Mouse (Mus musculus) heart, adult 2 months (tissue): ENCODE data around the gene Dot1l. TPM values are rescaled to one million over a fixed set of nuclear protein-coding genes. Genes with fewer than 3 reads are reported as not detected.

Experiments used
- DNase-seq, 2 experiments: peaks; one replicate each; pipeline ENCODE4 v3.0.0; 2021
- H3K27ac ChIP-seq: fragments of 200-600 bp; 2 replicates; pipeline ENCODE4 v1.8.1; 2022
- H3K27me3 ChIP-seq: fragments of 200-500 bp; 2 replicates; pipeline ENCODE4 v1.6.1; 2012; ENCODE audit warnings: mild to moderate bottlenecking, low read length, inconsistent platforms, mixed read lengths; ENCODE audit not compliant: control insufficient read depth, insufficient read depth
- H3K36me3 ChIP-seq: fragments of 200-500 bp; 2 replicates; pipeline ENCODE4 v1.6.1; 2012; ENCODE audit warnings: low read length, inconsistent platforms; ENCODE audit not compliant: control insufficient read depth, insufficient read depth
- H3K4me1 ChIP-seq: fragments of 200-500 bp; 2 replicates; pipeline ENCODE4 v1.6.1; 2011; ENCODE audit warnings: low read length; ENCODE audit not compliant: control insufficient read depth, insufficient read depth
- H3K4me3 ChIP-seq: fragments of 200-600 bp; 2 replicates; pipeline ENCODE4 v1.8.1; 2022
- H3K79me2 ChIP-seq: fragments of 200-500 bp; replicated peaks from 2 replicates; pipeline ENCODE4 v1.6.1; 2012; ENCODE audit warnings: mild to moderate bottlenecking, inconsistent platforms, low read length, moderate library complexity, mixed read lengths; ENCODE audit not compliant: control insufficient read depth, insufficient read depth
- H3K9ac ChIP-seq: fragments of 200-500 bp; 2 replicates; pipeline ENCODE4 v1.6.1; 2012; ENCODE audit warnings: low read depth, mild to moderate bottlenecking, control low read depth, inconsistent platforms, low read length, mixed read lengths
- CTCF ChIP-seq: fragments of 200-600 bp; IDR thresholded peaks from 2 replicates; pipeline ENCODE4 v1.8.1; 2022; ENCODE audit warnings: antibody characterized with exemption, mild to moderate bottlenecking, moderate library complexity
- EP300 ChIP-seq: fragments of 200-500 bp; IDR thresholded peaks from 2 replicates; pipeline ENCODE4 v1.6.1; 2011; ENCODE audit warnings: low read depth, low read length, control low read depth; ENCODE audit not compliant: insufficient read depth
- POLR2A ChIP-seq: fragments of 200-500 bp; IDR thresholded peaks from 2 replicates; pipeline ENCODE4 v1.6.1; 2011; ENCODE audit warnings: mild to moderate bottlenecking, low read depth, low read length, control low read depth; ENCODE audit not compliant: insufficient read depth
- WGBS: fragments of 180-500 bp; shearing (Covaris S2); methylation state at CpG from one replicate; pipeline ENCODE4 v1.1.7; 2018; 5-methylcytosine and 5-hydroxymethylcytosine counted together
- intact Hi-C: fragments of 180-260 bp; cut with DNase I; formaldehyde crosslinking; loops from one replicate; pipeline ENCODE4 v1.15.1; 2025
- polyA plus RNA-seq: library from polyadenylated mRNA; depleted of rRNA; stranded (reverse); fragments of >200 nt; gene quantifications from 2 replicates; pipeline ENCODE4 v1.2.3, GENCODE M21; 2012
- total RNA-seq, 2 experiments: library from RNA; stranded (reverse); gene quantifications; 2 replicates each; pipeline ENCODE4 v1.2.3; 2021

Gene Dot1l
- total and polyA plus RNA-seq, 3 experiments, result 18.8 to 39.6 (median 19.6) TPM

- no peaks in the 10 kb centered on the region for H3K27me3 ChIP-seq
- TF ChIP-seq POLR2A (no peak), CTCF (no peak), EP300 (no peak)
- H3K9ac ChIP-seq, result no peak overlapping the region
- no peaks in the 10 kb centered on the region for H3K4me1 ChIP-seq
- intact Hi-C loops, result loop anchor here (2.0 kb wide), 1 partner anchor 69 kb away; no protein-coding TSS in a partner anchor
- DNase-seq, result no peak
- H3K79me2 ChIP-seq, result no peaks in the 10 kb centered on the region
- no peaks in the 10 kb centered on the region for H3K36me3 ChIP-seq
- H3K4me3 ChIP-seq, result no peak overlapping the region
- WGBS, result 46% methylated on average over 3 of the region's 3 CpGs
- H3K27ac ChIP-seq, result no peak overlapping the region
Measured at GRCm38 (mm10) chr10:80819406-80819805, 64.4 kb downstream of the Dot1l start.

- no peak for DNase-seq
Measured at GRCm38 (mm10) chr10:80821991-80822390, 67.0 kb downstream of the Dot1l start.

GRCm38 (mm10) chr10:80822528-80822927 lies 67.5 kb downstream of the Dot1l start:
- no peak for DNase-seq
- intact Hi-C loops, result loop anchor here (1.0 to 5.0 kb wide), 2 partner anchors 54 to 175 kb away; no protein-coding TSS in a partner anchor
- Histone ChIP-seq H3K27ac (no peak overlapping the region), H3K79me2 (peaks cover 4% of the 10 kb centered on the region), H3K4me3 (no peak overlapping the region), H3K36me3 (no peaks in the 10 kb centered on the region), H3K9ac (no peak overlapping the region), H3K27me3 (no peaks in the 10 kb centered on the region), H3K4me1 (peaks cover under 1% of the 10 kb centered on the region; the same call in 1 of the 2 replicates)
- TF ChIP-seq EP300 (no peak), POLR2A (no peak), CTCF (no peak)
- WGBS, result 76% methylated on average over 5 of the region's 5 CpGs

More at GRCm38 (mm10) chr10:80821991-80822390, 67.0 kb downstream of the Dot1l start:
- 49% methylated on average over 2 of the region's 2 CpGs for WGBS
- no peak overlapping the region for H3K4me3 ChIP-seq
- no peaks in the 10 kb centered on the region for H3K36me3 ChIP-seq
- TF ChIP-seq EP300 (no peak), CTCF (peak; percentile 93)
- no peaks in the 10 kb centered on the region for H3K27me3 ChIP-seq
- no peak overlapping the region for H3K27ac ChIP-seq
- peaks cover 2% of the 10 kb centered on the region; the same call in 1 of the 2 replicates for H3K79me2 ChIP-seq
- H3K9ac ChIP-seq, result no peak overlapping the region
- intact Hi-C loops, result loop anchor here (1.0 to 5.0 kb wide), 2 partner anchors 54 to 175 kb away; no protein-coding TSS in a partner anchor
- H3K4me1 ChIP-seq, result no peaks in the 10 kb centered on the region

- H3K4me1 ChIP-seq, result peaks cover 4% of the 10 kb centered on the region
- H3K36me3 ChIP-seq, result no peaks in the 10 kb centered on the region
- H3K9ac ChIP-seq, result no peak overlapping the region
- H3K27me3 ChIP-seq, result no peaks in the 10 kb centered on the region
- no peak overlapping the region for H3K4me3 ChIP-seq
- H3K27ac ChIP-seq, result no peak overlapping the region
- intact Hi-C loops, result loop anchor here (5.0 kb wide), 1 partner anchor 174 kb away; no protein-coding TSS in a partner anchor
- TF ChIP-seq EP300 (no peak), CTCF (peak; percentile 37)
- H3K79me2 ChIP-seq, result peaks cover 7% of the 10 kb centered on the region
- no peak for DNase-seq
- 88% methylated on average over 1 of the region's 1 CpGs for WGBS
Measured at GRCm38 (mm10) chr10:80823316-80823715, 68.3 kb downstream of the Dot1l start.

- intact Hi-C loops, result loop anchor here (2.0 to 5.0 kb wide), 2 partner anchors 31 to 173 kb away; partner anchors contain the start of genes Lsm7 and Sppl2b
- H3K9ac ChIP-seq, result no peak overlapping the region
- WGBS, result 50% methylated on average over 8 of the region's 8 CpGs
- no peak for DNase-seq
- no peaks in the 10 kb centered on the region for H3K27me3 ChIP-seq
- H3K79me2 ChIP-seq, result peaks cover 7% of the 10 kb centered on the region
- no peak overlapping the region for H3K27ac ChIP-seq
- no peak for TF ChIP-seq EP300
- no peak for TF ChIP-seq POLR2A
- TF ChIP-seq CTCF, result no peak
- peaks cover 4% of the 10 kb centered on the region for H3K4me1 ChIP-seq
- no peak overlapping the region for H3K4me3 ChIP-seq
- H3K36me3 ChIP-seq, result no peaks in the 10 kb centered on the region
Measured at GRCm38 (mm10) chr10:80823847-80824643, 69.0 kb downstream of the Dot1l start.

- no peak overlapping the region for H3K27ac ChIP-seq
- H3K36me3 ChIP-seq, result peaks cover 4% of the 10 kb centered on the region; the same call in 1 of the 2 replicates
- TF ChIP-seq POLR2A, result no peak
- TF ChIP-seq CTCF, result no peak
- no peak for TF ChIP-seq EP300
- H3K27me3 ChIP-seq, result no peaks in the 10 kb centered on the region
- H3K9ac ChIP-seq, result no peak overlapping the region
- H3K4me3 ChIP-seq, result no peak overlapping the region
- WGBS, result 64% methylated on average over 2 of the region's 2 CpGs
- H3K79me2 ChIP-seq, result peaks cover 7% of the 10 kb centered on the region
- no peak for DNase-seq
- H3K4me1 ChIP-seq, result peaks cover 7% of the 10 kb centered on the region
- intact Hi-C loops, result loop anchor here (2.0 to 5.0 kb wide), 2 partner anchors 30 to 172 kb away; partner anchors contain the start of genes Lsm7 and Sppl2b
Measured at GRCm38 (mm10) chr10:80824827-80825226, 69.8 kb downstream of the Dot1l start.
